Mouse (Mus musculus): ENCODE data around the gene Trim26.

- no peak for TF ChIP-seq ZNF384 (IDR thresholded peaks at IDR 0.05; ENCODE audit: low read depth, low read length)
- no peak for TF ChIP-seq CHD2 (IDR thresholded peaks at IDR 0.05; ENCODE audit: low read depth, low read length)
Measured at GRCm38 (mm10) chr17:36908235-36908634, 71.3 kb downstream of the Trim26 start.
